Mouse (Mus musculus) frontal cortex, postnatal 25 days (tissue): ENCODE measurements around the gene Arhgap35.
A peak's percentile ranks its signal among the peaks of the same experiment; 100 is the strongest.

Experiments used
- DNase-seq, 2 experiments: peaks; one replicate each; pipeline ENCODE4 v3.0.0; 2022; ENCODE audit warnings: low spot score in 2 of 2

Gene Arhgap35

GRCm38 (mm10) chr7:16466565-16466964, 148.2 kb downstream of the Arhgap35 start:
- DNase-seq, result no peak

GRCm38 (mm10) chr7:16465568-16465967, 149.2 kb downstream of the Arhgap35 start:
- no peak for DNase-seq

DNA sequence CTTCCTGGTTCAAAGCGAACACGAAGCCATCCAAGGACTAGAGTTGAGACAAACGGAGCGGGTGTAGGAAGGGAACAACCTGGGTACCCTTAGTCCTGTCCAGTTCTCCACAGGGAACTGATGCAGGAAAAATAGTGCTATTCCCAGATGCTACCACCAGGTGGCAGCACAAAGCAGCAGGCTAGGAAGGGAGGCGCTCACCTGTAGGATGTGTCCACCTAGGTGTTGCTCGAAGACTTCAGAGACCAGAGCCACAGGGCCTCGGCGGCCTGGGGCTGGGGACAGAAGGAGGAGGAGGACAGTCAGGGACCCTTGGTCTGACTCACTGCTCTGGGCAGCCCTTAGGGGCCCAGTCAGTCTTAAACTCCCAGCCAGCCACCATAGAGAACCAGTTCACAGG, 149.6 kb downstream of the Arhgap35 start:
- DNase-seq, result peak; percentile 43 to 54

GRCm38 (mm10) chr7:16463214-16463613, 151.6 kb downstream of the Arhgap35 start:
- peak; percentile 74 to 77 for DNase-seq

DNA sequence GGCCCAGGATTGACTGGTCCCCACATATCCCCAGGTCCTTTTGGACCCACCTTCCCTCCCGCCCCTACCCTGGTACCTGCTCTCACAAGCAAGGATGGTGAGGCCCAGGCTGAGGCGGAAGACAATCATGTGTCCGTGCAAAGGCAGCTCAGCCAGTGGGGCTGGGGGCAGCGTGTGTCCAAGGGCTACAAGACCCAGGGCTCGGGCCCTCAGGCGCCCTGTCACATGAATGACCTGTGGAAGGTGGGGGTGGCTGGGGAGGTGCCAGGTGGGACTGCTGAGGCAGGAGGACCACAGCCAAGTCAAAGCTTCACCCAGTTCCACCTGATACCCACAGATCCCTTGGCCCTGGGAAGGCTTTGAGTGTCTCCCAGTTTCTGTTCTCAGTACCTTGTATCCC, 153.1 kb downstream of the Arhgap35 start:
- no peak for DNase-seq

DNA sequence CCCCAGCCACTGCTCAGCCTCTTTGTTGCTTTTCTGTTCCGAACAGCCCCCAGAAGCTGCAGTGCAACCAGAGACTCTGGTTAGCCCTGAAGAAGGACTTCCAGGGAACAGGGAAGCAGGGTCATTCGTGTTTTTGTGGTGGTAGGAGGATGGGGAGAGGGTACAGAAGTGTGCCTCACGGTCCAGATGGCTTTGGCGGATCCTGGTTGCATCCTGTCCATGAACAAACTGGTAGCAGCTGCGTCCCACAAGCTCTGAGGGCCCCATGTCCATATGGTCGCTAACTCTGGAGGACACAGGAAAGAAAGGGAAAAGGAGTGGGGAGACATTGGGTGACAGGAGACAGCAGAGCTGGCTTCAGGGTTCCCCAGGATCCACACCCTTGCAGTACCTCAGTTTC, 153.6 kb downstream of the Arhgap35 start:
- DNase-seq, result no peak

DNA sequence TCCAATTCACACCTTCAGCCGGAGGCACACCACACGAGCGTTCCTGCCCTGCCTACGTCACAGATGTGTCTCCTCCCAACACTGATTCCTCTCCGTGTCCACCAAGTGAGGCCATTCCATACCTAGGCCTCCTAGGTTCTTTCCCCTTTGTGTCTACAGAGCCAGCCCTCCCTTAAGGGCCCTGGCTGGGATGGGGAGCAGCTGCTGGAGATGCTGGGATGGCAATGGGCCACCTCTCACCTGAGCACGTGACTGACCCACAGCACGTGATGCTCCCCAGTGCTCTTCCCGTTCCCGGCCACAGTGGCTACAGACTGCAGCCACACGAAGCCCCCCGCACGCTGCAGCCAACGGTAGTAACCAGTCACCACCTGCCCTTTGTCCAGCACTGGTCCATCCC, 154.2 kb downstream of the Arhgap35 start:
- no peak for DNase-seq

GRCm38 (mm10) chr7:16456289-16456688, 158.5 kb downstream of the Arhgap35 start:
- no peak for DNase-seq

DNA sequence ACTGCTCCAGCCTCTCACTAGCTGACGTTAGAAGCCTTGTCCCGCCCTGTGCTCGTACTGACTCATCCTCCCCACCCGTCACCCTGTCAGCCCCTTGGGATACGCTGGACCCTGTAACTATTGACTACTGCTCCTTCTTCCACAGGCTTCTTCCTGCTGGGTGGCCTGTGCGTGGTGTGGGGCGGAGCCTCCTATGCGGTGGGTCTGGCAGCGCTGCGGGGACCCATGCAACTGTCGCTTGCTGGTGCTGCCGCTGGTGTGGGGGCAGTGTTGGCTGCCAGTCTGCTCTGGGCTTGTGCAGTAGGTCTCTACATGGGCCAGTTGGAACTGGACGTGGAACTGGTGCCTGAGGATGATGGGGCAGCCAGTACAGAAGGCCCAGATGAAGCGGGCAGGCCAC, 159.8 kb downstream of the Arhgap35 start:
- DNase-seq, result no peak

- peak; percentile 32 to 50 for DNase-seq
Measured at GRCm38 (mm10) chr7:16453118-16453711, 161.6 kb downstream of the Arhgap35 start.

DNA sequence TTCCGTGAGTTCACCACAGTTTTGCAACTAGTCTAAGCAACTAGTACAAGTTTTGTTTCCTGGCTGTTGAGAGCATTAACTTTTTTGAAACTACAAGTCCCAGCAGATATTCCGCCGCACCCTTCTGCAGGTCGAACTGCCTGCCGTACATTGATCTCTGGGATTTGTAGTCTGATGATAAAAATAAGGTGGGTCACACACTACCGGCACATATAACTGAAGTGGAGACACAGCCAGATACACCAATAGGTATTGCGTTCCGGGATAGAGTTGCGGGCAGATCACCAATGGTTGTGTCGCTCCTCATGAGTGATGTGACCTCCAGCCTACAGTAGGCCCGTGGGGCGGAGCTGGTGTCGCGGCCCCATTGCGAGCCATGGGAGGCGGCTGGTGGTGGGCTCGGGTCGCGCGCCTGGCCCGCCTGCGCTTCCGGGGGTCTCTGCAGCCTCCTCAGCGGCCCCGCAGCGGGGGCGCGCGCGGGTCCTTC, 162.2 kb downstream of the Arhgap35 start, which contains the start of gene Tmem160:
Gene Tmem160, plus strand, starts transcription at position 193 of the 487 bp plus-strand sequence.
- peak; percentile 73 to 76 for DNase-seq

- no peak for DNase-seq
Measured at GRCm38 (mm10) chr7:16451656-16452055, 163.1 kb downstream of the Arhgap35 start.
